Mouse (Mus musculus): Measurements from ENCODE around the gene Tap1.

- TF ChIP-seq CTCF (IDR thresholded peaks at IDR 0.05; ENCODE audit: low read depth, low read length): peak; percentile 79
- no peak for TF ChIP-seq GATA1 (IDR thresholded peaks at IDR 0.05; ENCODE audit: borderline replicate concordance, low read length)
- no peak for TF ChIP-seq GATA2 (IDR thresholded peaks at IDR 0.05; ENCODE audit: borderline replicate concordance, low read depth, low read length)
- TF ChIP-seq TAL1 (conservative IDR thresholded peaks at IDR 0.05; ENCODE audit: low read depth, low read length): no peak
Observed at GRCm38 (mm10) chr17:34170877-34171498, 16.4 kb upstream of the Tap1 start.
